16 mouse cellular contexts compared by ENCODE assay signal in the genomic region with DNA sequence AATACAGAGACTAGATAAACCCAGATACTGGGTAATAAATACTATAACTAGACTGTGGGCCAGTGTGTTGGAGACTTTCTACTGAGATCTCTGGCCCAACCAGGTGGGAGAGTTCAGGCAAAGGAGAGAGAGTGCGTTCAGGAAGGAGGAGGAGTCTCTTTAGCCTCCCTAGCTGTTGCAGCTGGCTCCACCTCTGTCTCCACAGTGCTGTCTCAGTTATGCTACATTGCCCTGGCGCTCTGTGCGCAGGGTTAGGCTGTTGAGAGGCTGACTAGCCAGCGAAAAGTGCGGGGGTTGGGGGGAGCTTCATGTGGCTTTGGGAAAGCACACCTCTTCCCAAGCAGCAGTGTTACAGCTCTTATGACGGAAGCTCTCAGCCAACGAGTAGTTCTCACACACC.
DNase-seq lines count a peak whose midpoint lies in the region; ATAC-seq lines count a peak whose summit lies in the region.
"Had no signal": no experiment of that assay in that cellular context is flagged by ENCODE, and none has a peak within 500 bp of the region (broad histone marks: within the 10 kb centered on the region; RNA-seq: fewer than 3 reads in every experiment).

No protein-coding gene starts in this region.

- H3K36me3 ChIP-seq in kidney, embryonic 16.5 days (ENCODE audit: insufficient read depth, low read length) = no peaks in the 10 kb centered on the region
- no peaks in the 10 kb centered on the region for H3K36me3 ChIP-seq in neural tube, embryonic 14.5 days (ENCODE audit: control insufficient read depth, insufficient read depth, low read length)
- H3K36me3 ChIP-seq: heart, embryonic 15.5 days; hindbrain, embryonic 15.5 days had no signal

- no peaks in the 10 kb centered on the region for H3K27me3 ChIP-seq in kidney, embryonic 16.5 days (ENCODE audit: insufficient read depth, low read length)
- no peaks in the 10 kb centered on the region for H3K27me3 ChIP-seq in neural tube, embryonic 14.5 days (ENCODE audit: control insufficient read depth, insufficient read depth, low read length)
- H3K27me3 ChIP-seq: heart, embryonic 15.5 days; hindbrain, embryonic 15.5 days had no signal

- no peaks in the 10 kb centered on the region for H3K9me3 ChIP-seq in kidney, embryonic 16.5 days (ENCODE audit: low read length)
- no peaks in the 10 kb centered on the region for H3K9me3 ChIP-seq in neural tube, embryonic 14.5 days (ENCODE audit: control insufficient read depth, low read length)
- H3K9me3 ChIP-seq: heart, embryonic 15.5 days; hindbrain, embryonic 15.5 days had no signal

- no peak for DNase-seq in kidney, postnatal 25 days
- no peak for DNase-seq in neural tube, embryonic 10.5 days (ENCODE audit: extremely low spot score, low spot score)
- peak; percentile 12 for DNase-seq in embryo, embryonic 11 days
- DNase-seq in urinary bladder, postnatal 14 days (ENCODE audit: low spot score) = no peak
- DNase-seq in cerebellum, adult 9-11 months = no peak
- DNase-seq: adrenal gland, postnatal 25 days; cerebellum, adult 8-10 months; kidney, adult 2 months; liver; lung, adult 2 months; right cerebral cortex, postnatal 14 days had no signal

- H3K4me2 ChIP-seq in kidney, embryonic 16.5 days (replicated peaks; ENCODE audit: low read depth, low read length) = no peak overlapping the region
- H3K4me2 ChIP-seq in neural tube, embryonic 14.5 days (ENCODE audit: low read depth, low read length) = no peak overlapping the region
- H3K4me2 ChIP-seq: heart, embryonic 15.5 days; hindbrain, embryonic 15.5 days had no signal

- 19% methylated on average over 7 of the region's 7 CpGs for WGBS in kidney, embryonic 16.5 days
- 29% methylated on average over 7 of the region's 7 CpGs for WGBS in neural tube, embryonic 14.5 days

- no peak overlapping the region for H3K4me3 ChIP-seq in kidney, embryonic 16.5 days (ENCODE audit: low read length)
- no peak overlapping the region for H3K4me3 ChIP-seq in neural tube, embryonic 14.5 days (ENCODE audit: low read depth, low read length)
- H3K4me3 ChIP-seq: heart, embryonic 15.5 days; hindbrain, embryonic 15.5 days had no signal

- no peak overlapping the region for H3K9ac ChIP-seq in kidney, embryonic 16.5 days (replicated peaks; ENCODE audit: low read length)
- H3K9ac ChIP-seq in neural tube, embryonic 14.5 days (replicated peaks; ENCODE audit: low read depth, low read length) = no peak overlapping the region
- H3K9ac ChIP-seq: heart, embryonic 15.5 days; hindbrain, embryonic 15.5 days had no signal

- no peak overlapping the region for H3K27ac ChIP-seq in kidney, embryonic 16.5 days (ENCODE audit: low read length)
- H3K27ac ChIP-seq in neural tube, embryonic 14.5 days (ENCODE audit: low read depth, low read length) = no peak overlapping the region
- H3K27ac ChIP-seq: heart, embryonic 15.5 days; hindbrain, embryonic 15.5 days had no signal

- ATAC-seq in kidney, embryonic 16.5 days (ENCODE audit: low FRiP score, low TSS enrichment) = peak; percentile 84
- ATAC-seq in neural tube, embryonic 14.5 days (ENCODE audit: low read depth) = peak; percentile 60; the same call in 1 of the 2 replicates
- ATAC-seq: activated CD4-positive, CD25-positive, alpha-beta regulatory T cell, adult 4 months had no signal

- H3K4me1 ChIP-seq in kidney, embryonic 16.5 days (ENCODE audit: insufficient read depth, low read length) = no peaks in the 10 kb centered on the region
- no peaks in the 10 kb centered on the region for H3K4me1 ChIP-seq in neural tube, embryonic 14.5 days (ENCODE audit: control insufficient read depth, insufficient read depth, low read length)
- H3K4me1 ChIP-seq: heart, embryonic 15.5 days; hindbrain, embryonic 15.5 days had no signal
